Mouse (Mus musculus) retina, adult 2 months (tissue): ENCODE measurements around the gene Acot11.
"Not testable (repeated sequence)": the region's sequence is repeated elsewhere in the genome, so short reads cannot be mapped to it uniquely, and the experiment has no call there.

Experiments
- DNase-seq: peaks from one replicate; pipeline ENCODE4 v3.0.0-alpha.2; 2012; ENCODE audit warnings: low read depth, low spot score

Acot11 gene

GRCm38 (mm10) chr4:106778116-106778788 is 26.5 kb downstream of the Acot11 start:
- DNase-seq, result peak; percentile 38

GRCm38 (mm10) chr4:106776998-106777397 is 27.8 kb downstream of the Acot11 start:
- DNase-seq, result no peak

GRCm38 (mm10) chr4:106775767-106776166 is 29.0 kb downstream of the Acot11 start:
- DNase-seq, result not testable (repeated sequence)

- DNase-seq, result no peak
These were observed 32.2 kb downstream of the Acot11 start for GRCm38 (mm10) chr4:106772558-106772957.

GRCm38 (mm10) chr4:106769306-106769705 is 35.5 kb downstream of the Acot11 start:
- no peak for DNase-seq

- DNase-seq, result no peak
These were observed 40.6 kb downstream of the Acot11 start for GRCm38 (mm10) chr4:106764166-106764565.

GRCm38 (mm10) chr4:106751726-106752125 is 53.1 kb downstream of the Acot11 start:
- no peak for DNase-seq

- DNase-seq, result peak; percentile 18
These were observed 55.1 kb downstream of the Acot11 start for GRCm38 (mm10) chr4:106749699-106750098.

- DNase-seq, result no peak
These were observed 57.7 kb downstream of the Acot11 start for GRCm38 (mm10) chr4:106747001-106747580.

GRCm38 (mm10) chr4:106745862-106746261 is 58.9 kb downstream of the Acot11 start:
- no peak for DNase-seq

GRCm38 (mm10) chr4:106737904-106738303 is 66.9 kb downstream of the Acot11 start:
- DNase-seq, result no peak

GRCm38 (mm10) chr4:106736884-106737283 is 67.9 kb downstream of the Acot11 start:
- DNase-seq, result not testable (repeated sequence)

- DNase-seq, result no peak
These were observed 71.2 kb downstream of the Acot11 start, which contains the start of gene Fam151a for GRCm38 (mm10) chr4:106733636-106734035. Gene Fam151a, plus strand, starts transcription at chr4:106733889.

- DNase-seq, result no peak
These were observed 74.0 kb downstream of the Acot11 start, which contains the start of gene Mroh7 for GRCm38 (mm10) chr4:106730814-106731213. Gene Mroh7, minus strand, starts transcription at chr4:106730925.

- no peak for DNase-seq
These were observed 84.2 kb downstream of the Acot11 start for GRCm38 (mm10) chr4:106720631-106721030.

- no peak for DNase-seq
These were observed 91.2 kb downstream of the Acot11 start for GRCm38 (mm10) chr4:106713622-106714021.

GRCm38 (mm10) chr4:106708408-106708807 is 96.4 kb downstream of the Acot11 start:
- peak; percentile 44 for DNase-seq

- no peak for DNase-seq
These were observed 96.8 kb downstream of the Acot11 start for GRCm38 (mm10) chr4:106707957-106708356.

- no peak for DNase-seq
These were observed 99.6 kb downstream of the Acot11 start for GRCm38 (mm10) chr4:106705096-106705665.

GRCm38 (mm10) chr4:106704416-106704815 is 100.4 kb downstream of the Acot11 start:
- no peak for DNase-seq

- no peak for DNase-seq
These were observed 100.8 kb downstream of the Acot11 start for GRCm38 (mm10) chr4:106703956-106704355.

GRCm38 (mm10) chr4:106700798-106701197 is 104.0 kb downstream of the Acot11 start:
- DNase-seq, result no peak

GRCm38 (mm10) chr4:106699989-106700388 is 104.8 kb downstream of the Acot11 start:
- no peak for DNase-seq
